Mouse (Mus musculus) thymus, adult 2 months (tissue): ENCODE data around the gene Dock3.

Source experiments
- CTCF ChIP-seq: fragments of 200-500 bp; IDR thresholded peaks from 2 replicates; pipeline ENCODE4 v1.5.1; 2012; ENCODE audit warnings: mild to moderate bottlenecking, control low read depth, low read length, moderate library complexity, borderline replicate concordance; ENCODE audit not compliant: control insufficient read depth, poor library complexity, insufficient read depth; ENCODE audit errors: extremely low read depth
- POLR2A ChIP-seq: fragments of 200-500 bp; IDR thresholded peaks from 2 replicates; pipeline ENCODE4 v1.6.1; 2012; ENCODE audit warnings: mild to moderate bottlenecking, low read length, control low read depth, moderate library complexity; ENCODE audit not compliant: control insufficient read depth, poor library complexity, insufficient read depth; ENCODE audit errors: extremely low read depth

- TF ChIP-seq CTCF (no peak), POLR2A (no peak)
Measured at GRCm38 (mm10) chr9:106906597-106906996, 325.1 kb downstream of the Dock3 start.
